Mouse (Mus musculus) limb, embryonic 13.5 days (tissue): ENCODE results near the gene Ten1. TPM values are rescaled to one million over a fixed set of nuclear protein-coding genes. Genes with fewer than 3 reads are reported as not detected.

ENCODE experiments used
- ATAC-seq: fragments of 200-750 bp; cut with Nextera tagmentation; 2 replicates; pipeline ENCODE4 v1.8.0; 2017; ENCODE audit warnings: low read depth, moderate number of reproducible peaks, moderate TSS enrichment; ENCODE audit not compliant: low FRiP score
- H3K27ac ChIP-seq: fragments of 300-500 bp; sonication (generic); 2 replicates; pipeline ENCODE4 v1.5.1; 2015; ENCODE audit warnings: inconsistent platforms, mild to moderate bottlenecking, moderate library complexity
- H3K27me3 ChIP-seq: fragments of 300-500 bp; sonication (generic); 2 replicates; pipeline ENCODE4 v1.6.1; 2015; ENCODE audit warnings: mild to moderate bottlenecking, inconsistent platforms
- H3K36me3 ChIP-seq: fragments of 300-500 bp; sonication (generic); 2 replicates; pipeline ENCODE4 v1.6.1; 2015; ENCODE audit warnings: inconsistent platforms, mild to moderate bottlenecking, moderate library complexity
- H3K4me1 ChIP-seq: fragments of 300-500 bp; sonication (generic); 2 replicates; pipeline ENCODE4 v1.6.1; 2015; ENCODE audit warnings: inconsistent platforms
- H3K4me2 ChIP-seq: fragments of 300-500 bp; sonication (generic); replicated peaks from 2 replicates; pipeline ENCODE4 v1.6.1; 2015; ENCODE audit warnings: inconsistent platforms, mild to moderate bottlenecking, moderate library complexity
- H3K4me3 ChIP-seq: fragments of 300-500 bp; sonication (generic); 2 replicates; pipeline ENCODE4 v1.5.1; 2015; ENCODE audit warnings: moderate library complexity, mild to moderate bottlenecking, inconsistent platforms
- H3K9ac ChIP-seq: fragments of 300-500 bp; sonication (generic); 2 replicates; pipeline ENCODE4 v1.6.1; 2015; ENCODE audit warnings: mild to moderate bottlenecking, inconsistent platforms
- H3K9me3 ChIP-seq: fragments of 300-500 bp; sonication (generic); 2 replicates; pipeline ENCODE4 v1.6.1; 2016; ENCODE audit warnings: inconsistent platforms
- WGBS: fragments of 180-500 bp; shearing (Covaris S2); methylation state at CpG from one replicate; pipeline ENCODE4 v1.1.7; 2015; 5-methylcytosine and 5-hydroxymethylcytosine counted together
- polyA plus RNA-seq: library from polyadenylated mRNA; unstranded; fragments of >200 nt; fragmentation: Nextera tagmentation; extraction: Ambion mirVana; gene quantifications from 2 replicates; pipeline ENCODE4 v1.2.1, GENCODE M21; 2015

Gene Ten1
- polyA plus RNA-seq, 1 experiment from 2014 or later = 72.1 TPM

- no peaks in the 10 kb centered on the region for H3K9me3 ChIP-seq
Measured at GRCm38 (mm10) chr11:116244580-116244979, 45.9 kb downstream of the Ten1 start.

GRCm38 (mm10) chr11:116245616-116246015 is 47.0 kb downstream of the Ten1 start:
- 70% methylated on average over 6 of the region's 6 CpGs for WGBS
- no peak for ATAC-seq
- Histone ChIP-seq H3K9me3 (no peaks in the 10 kb centered on the region), H3K27me3 (no peaks in the 10 kb centered on the region), H3K27ac (no peak overlapping the region), H3K36me3 (peaks cover 79% of the 10 kb centered on the region), H3K4me1 (peaks cover 13% of the 10 kb centered on the region), H3K9ac (no peak overlapping the region), H3K4me3 (no peak overlapping the region), H3K4me2 (no peak overlapping the region)

More at GRCm38 (mm10) chr11:116244580-116244979, 45.9 kb downstream of the Ten1 start:
- H3K4me3 ChIP-seq = no peak overlapping the region
- H3K9ac ChIP-seq = no peak overlapping the region
- H3K36me3 ChIP-seq = peaks cover 69% of the 10 kb centered on the region
- no peak for ATAC-seq
- WGBS = 71% methylated on average over 8 of the region's 8 CpGs
- H3K4me1 ChIP-seq = peaks cover 16% of the 10 kb centered on the region
- H3K4me2 ChIP-seq = no peak overlapping the region
- H3K27me3 ChIP-seq = no peaks in the 10 kb centered on the region
- H3K27ac ChIP-seq = no peak overlapping the region

- Histone ChIP-seq H3K9me3 (no peaks in the 10 kb centered on the region), H3K4me1 (no peaks in the 10 kb centered on the region), H3K4me3 (no peak overlapping the region), H3K9ac (no peak overlapping the region), H3K27ac (no peak overlapping the region), H3K36me3 (peaks cover 99% of the 10 kb centered on the region), H3K4me2 (no peak overlapping the region), H3K27me3 (no peaks in the 10 kb centered on the region)
- WGBS = 76% methylated on average over 14 of the region's 14 CpGs
- no peak for ATAC-seq
Measured at GRCm38 (mm10) chr11:116247502-116248222, 49.0 kb downstream of the Ten1 start.

DNA sequence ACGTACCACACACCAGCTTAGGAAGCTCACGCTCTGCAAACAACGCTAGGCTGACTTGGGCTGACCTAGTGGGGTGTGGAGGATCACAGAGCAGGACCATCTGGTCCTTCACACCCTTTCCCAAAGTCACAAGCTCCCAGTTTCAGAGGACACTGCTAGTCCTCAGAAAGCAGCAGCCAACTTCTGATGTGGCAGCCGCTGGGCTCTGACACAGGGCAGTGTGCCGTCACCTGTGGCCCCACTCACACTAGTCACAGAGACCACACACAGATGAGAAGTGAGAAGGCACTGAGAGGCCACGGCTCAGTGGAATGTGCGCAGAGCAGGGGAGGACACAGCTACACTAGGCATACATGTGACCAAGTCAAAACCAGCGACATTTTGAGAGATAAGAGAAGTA is 52.2 kb downstream of the Ten1 start:
- Histone ChIP-seq H3K4me3 (no peak overlapping the region), H3K36me3 (peaks cover 99% of the 10 kb centered on the region), H3K4me2 (no peak overlapping the region), H3K9ac (no peak overlapping the region), H3K4me1 (no peaks in the 10 kb centered on the region), H3K27me3 (no peaks in the 10 kb centered on the region), H3K9me3 (no peaks in the 10 kb centered on the region), H3K27ac (no peak overlapping the region)
- ATAC-seq = no peak
- WGBS = 84% methylated on average over 8 of the region's 8 CpGs

DNA sequence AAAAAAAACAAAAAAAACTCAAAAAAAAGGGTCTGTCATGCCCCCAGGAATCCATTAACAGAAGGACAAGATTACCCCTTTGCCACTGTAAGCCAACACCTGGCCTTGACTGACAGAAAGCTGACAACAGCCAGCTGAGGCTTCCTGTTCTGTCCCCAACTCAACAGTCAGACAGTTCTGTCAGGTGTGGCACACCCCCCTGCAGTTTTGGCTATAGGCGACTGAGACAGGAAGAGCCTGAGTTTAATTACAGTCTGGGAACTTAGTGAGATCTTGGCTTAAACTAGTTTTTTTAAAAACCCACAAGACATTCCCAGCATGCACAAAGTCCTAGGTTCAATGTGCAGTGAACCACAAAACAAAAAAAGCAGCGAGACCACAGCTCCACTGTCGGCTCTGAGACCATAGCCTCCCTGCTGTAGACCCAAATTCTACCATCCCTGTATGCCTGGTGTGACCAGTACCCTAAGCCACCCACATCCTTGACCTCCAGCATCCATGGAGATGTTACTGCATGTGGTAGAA is 54.5 kb downstream of the Ten1 start:
- WGBS = 80% methylated on average over 3 of the region's 3 CpGs
- Histone ChIP-seq H3K27me3 (no peaks in the 10 kb centered on the region), H3K4me1 (no peaks in the 10 kb centered on the region), H3K4me3 (no peak overlapping the region), H3K27ac (no peak overlapping the region), H3K36me3 (peaks cover 99% of the 10 kb centered on the region), H3K9me3 (no peaks in the 10 kb centered on the region), H3K9ac (no peak overlapping the region), H3K4me2 (no peak overlapping the region)
- ATAC-seq = no peak

DNA sequence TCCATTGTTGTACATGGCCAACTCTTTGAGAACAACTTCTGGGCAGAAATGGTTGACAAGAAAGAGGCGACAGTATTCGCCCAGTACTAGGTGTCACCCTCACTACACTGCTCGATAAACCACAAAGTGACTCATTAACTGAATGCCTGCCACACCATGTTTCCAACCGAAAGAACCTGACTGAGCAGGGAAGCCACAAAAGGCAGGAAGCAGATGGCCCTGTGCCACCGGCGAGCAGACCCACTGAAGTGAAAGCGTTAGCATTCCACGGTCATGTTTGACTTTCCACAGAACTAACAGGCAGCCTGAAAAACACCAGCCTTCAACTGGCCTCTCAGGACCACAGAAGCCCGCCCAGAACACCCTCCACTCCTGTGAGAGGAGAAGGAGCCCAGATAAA is 56.0 kb downstream of the Ten1 start:
- Histone ChIP-seq H3K4me3 (no peak overlapping the region), H3K27ac (no peak overlapping the region), H3K27me3 (no peaks in the 10 kb centered on the region), H3K9ac (no peak overlapping the region), H3K36me3 (peaks cover 99% of the 10 kb centered on the region), H3K4me2 (no peak overlapping the region), H3K4me1 (no peaks in the 10 kb centered on the region), H3K9me3 (no peaks in the 10 kb centered on the region)
- WGBS = 81% methylated on average over 9 of the region's 9 CpGs
- ATAC-seq = no peak

DNA sequence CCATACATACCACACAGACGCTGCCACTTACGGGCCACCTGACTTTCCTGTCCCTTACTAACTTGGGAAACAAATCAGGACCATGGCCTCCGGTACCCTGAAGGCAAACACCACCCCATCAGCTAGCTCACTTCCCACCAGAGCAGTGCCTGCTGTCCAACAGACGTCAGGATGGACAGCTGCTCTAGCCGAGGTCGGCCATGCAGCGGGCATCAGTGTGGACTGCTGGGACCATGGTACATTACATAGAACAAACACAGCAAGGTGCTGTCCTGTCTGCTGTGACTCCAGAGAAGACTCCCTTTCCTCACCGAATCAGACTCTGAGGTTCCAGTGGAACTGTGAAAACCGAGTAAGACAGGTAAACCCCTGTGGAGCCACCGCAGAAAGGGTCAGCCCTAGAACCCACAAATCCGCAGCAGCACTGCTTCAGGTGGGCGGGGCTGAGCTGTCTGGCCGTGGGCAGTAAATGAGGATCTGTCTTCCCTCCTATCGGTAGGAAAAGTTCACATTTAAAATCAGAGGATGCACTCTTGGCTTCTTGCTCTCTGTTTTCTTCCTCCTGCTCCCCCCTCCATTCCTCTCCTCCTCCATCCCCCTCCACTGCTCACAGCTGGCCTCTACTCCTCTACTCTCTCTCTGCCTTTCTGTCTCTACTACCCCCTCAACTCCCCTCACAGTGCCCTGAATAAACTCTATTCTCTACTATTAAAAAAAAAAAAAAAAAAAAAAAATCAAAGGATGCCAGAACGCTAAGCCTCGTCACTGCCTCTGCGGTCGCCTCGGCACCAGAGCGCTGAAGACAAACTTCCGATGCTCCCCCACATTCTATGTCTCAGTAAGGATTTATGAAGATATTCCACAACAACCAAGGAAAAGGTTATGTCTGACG is 56.7 kb downstream of the Ten1 start:
- Histone ChIP-seq H3K4me3 (no peak overlapping the region), H3K4me1 (no peaks in the 10 kb centered on the region), H3K27ac (peak overlapping the region; percentile 33; the same call in 1 of the 2 replicates), H3K27me3 (no peaks in the 10 kb centered on the region), H3K9ac (no peak overlapping the region), H3K4me2 (no peak overlapping the region), H3K36me3 (peaks cover 99% of the 10 kb centered on the region), H3K9me3 (no peaks in the 10 kb centered on the region)
- WGBS = 81% methylated on average over 22 of the region's 22 CpGs
- ATAC-seq = no peak

GRCm38 (mm10) chr11:116255982-116256675 is 57.5 kb downstream of the Ten1 start:
- H3K4me3 ChIP-seq = no peak overlapping the region
- no peak overlapping the region for H3K4me2 ChIP-seq
- H3K9ac ChIP-seq = no peak overlapping the region
- peaks cover 99% of the 10 kb centered on the region for H3K36me3 ChIP-seq
- no peaks in the 10 kb centered on the region for H3K27me3 ChIP-seq
- H3K9me3 ChIP-seq = no peaks in the 10 kb centered on the region
- no peak for ATAC-seq
- WGBS = 80% methylated on average over 9 of the region's 9 CpGs
- H3K4me1 ChIP-seq = no peaks in the 10 kb centered on the region
- no peak overlapping the region for H3K27ac ChIP-seq

DNA sequence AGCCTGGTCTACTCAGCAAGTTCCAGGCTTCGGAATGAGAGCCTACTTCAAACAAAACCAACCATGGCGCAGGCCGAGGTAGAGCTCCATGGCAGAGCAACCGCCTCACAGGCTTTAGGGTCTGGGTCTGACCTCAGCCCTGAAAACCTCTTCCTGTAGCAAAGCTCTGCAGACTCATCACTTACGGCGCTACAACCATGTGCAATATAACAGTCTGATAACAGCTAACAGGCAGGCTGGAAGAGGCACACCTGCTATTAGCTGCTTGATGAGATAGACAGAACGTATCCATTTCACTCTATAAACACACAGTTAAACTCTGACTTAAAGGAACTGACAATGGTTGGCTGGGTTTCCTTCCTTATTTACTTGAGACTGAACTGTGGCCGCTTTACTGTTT is 60.8 kb downstream of the Ten1 start:
- Histone ChIP-seq H3K4me2 (no peak overlapping the region), H3K9me3 (no peaks in the 10 kb centered on the region), H3K27ac (no peak overlapping the region), H3K4me1 (no peaks in the 10 kb centered on the region), H3K9ac (no peak overlapping the region), H3K27me3 (no peaks in the 10 kb centered on the region), H3K36me3 (peaks cover 99% of the 10 kb centered on the region), H3K4me3 (no peak overlapping the region)
- WGBS = 91% methylated on average over 8 of the region's 8 CpGs
- ATAC-seq = no peak

GRCm38 (mm10) chr11:116260259-116260658 is 61.6 kb downstream of the Ten1 start:
- Histone ChIP-seq H3K27me3 (no peaks in the 10 kb centered on the region), H3K27ac (no peak overlapping the region), H3K9ac (0 out of 2 replicates have a peak overlapping the region, but pooled peaks have one; percentile 6), H3K4me1 (no peaks in the 10 kb centered on the region), H3K4me3 (no peak overlapping the region), H3K36me3 (peaks cover 98% of the 10 kb centered on the region), H3K4me2 (no peak overlapping the region), H3K9me3 (no peaks in the 10 kb centered on the region)
- no peak for ATAC-seq
- 80% methylated on average over 7 of the region's 7 CpGs for WGBS
